In genomic region chr9:99165956-99166355, GRCm38 (mm10) we compare ENCODE assay signal across 13 mouse cellular contexts.
"Had no signal": no experiment of that assay in that cellular context is flagged by ENCODE, and none has a peak within 500 bp of the region (broad histone marks: within the 10 kb centered on the region; RNA-seq: fewer than 3 reads in every experiment).

No protein-coding gene starts in this region.

- DNase-seq: kidney, adult 8-10 months; kidney, postnatal 25 days; left cerebral cortex, postnatal 4 days; lung, embryonic 14.5 days; lung, postnatal 10 days; lung, postnatal 4 days; midbrain, embryonic 14.5 days; right cerebral cortex, adult 18-20 months; thymus, postnatal 36 days had no signal

- H3K9me3 ChIP-seq: liver, embryonic 12.5 days; midbrain, embryonic 10.5 days; neural tube, embryonic 15.5 days had no signal

- H3K9ac ChIP-seq: liver, embryonic 12.5 days; lung, embryonic 14.5 days; neural tube, embryonic 15.5 days had no signal

- H3K36me3 ChIP-seq: liver, embryonic 12.5 days; midbrain, embryonic 10.5 days; neural tube, embryonic 15.5 days had no signal

- H3K4me2 ChIP-seq: liver, embryonic 12.5 days; lung, embryonic 14.5 days; neural tube, embryonic 15.5 days had no signal

- ATAC-seq: liver, embryonic 12.5 days had no signal

- H3K4me3 ChIP-seq: liver, embryonic 12.5 days; midbrain, embryonic 10.5 days; myocyte; neural tube, embryonic 15.5 days had no signal

- H3K27ac ChIP-seq: liver, embryonic 12.5 days; midbrain, embryonic 10.5 days; neural tube, embryonic 15.5 days had no signal

- H3K27me3 ChIP-seq: neural tube, embryonic 15.5 days had no signal
